Mouse (Mus musculus): Measurements from ENCODE around the gene Fnip2. TPM values are rescaled to one million over a fixed set of nuclear protein-coding genes. Genes with fewer than 3 reads are reported as not detected.
A peak's percentile ranks its signal among the peaks of the same experiment; 100 is the strongest.

Fnip2 gene
- polyA plus RNA-seq, 1 experiment, result 10.2 TPM

DNA sequence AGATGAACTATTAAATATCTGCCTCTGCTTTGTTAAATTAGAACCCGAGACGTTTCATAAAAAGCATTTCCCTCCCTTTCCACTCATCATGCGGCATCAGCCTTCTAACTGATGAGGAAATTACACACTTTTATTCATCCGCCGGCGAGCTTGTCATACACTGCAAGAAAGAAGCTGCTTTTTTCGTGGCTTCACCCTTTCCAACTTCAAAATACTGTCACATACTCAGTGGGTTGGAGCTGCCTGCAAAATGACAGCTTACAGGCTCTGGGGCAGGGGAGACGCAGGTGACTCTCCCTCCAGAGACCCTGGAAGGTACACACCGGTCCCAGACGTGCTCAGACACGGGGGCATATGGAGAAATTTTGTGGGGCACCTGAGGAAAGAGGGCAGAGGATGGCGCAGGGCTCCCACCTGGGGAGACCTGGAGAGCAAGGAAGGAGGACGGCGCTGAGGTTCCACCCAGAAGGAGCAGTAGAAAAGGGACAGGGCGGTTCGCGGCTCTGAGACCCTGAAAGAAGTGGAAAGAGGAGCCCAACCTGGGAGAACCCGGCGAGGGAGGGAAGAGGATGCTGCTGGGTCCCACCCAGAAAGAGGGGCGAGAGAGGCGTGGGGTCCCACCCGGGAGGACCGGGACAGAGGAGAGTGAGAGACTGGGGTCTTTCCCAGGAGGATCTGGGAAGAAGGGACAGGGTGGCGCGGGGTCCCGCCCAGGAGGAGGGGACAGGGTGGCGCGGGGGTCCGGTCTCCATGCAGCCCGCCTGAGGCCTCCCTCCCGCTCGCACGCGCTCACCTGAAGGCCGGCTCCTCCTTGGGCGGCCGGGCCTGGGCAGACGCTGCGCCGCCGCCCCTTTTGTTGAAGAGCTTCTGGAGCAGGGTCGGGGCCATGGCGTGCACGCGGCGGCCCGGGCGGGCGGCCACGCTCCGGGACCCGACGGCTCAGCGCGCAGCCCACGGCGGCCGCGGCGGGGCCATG is 592 bp downstream of the Fnip2 start:
- Histone ChIP-seq H3K4me1 (ENCODE audit: control insufficient read depth, insufficient read depth, low read length) (peaks cover 4% of the 10 kb centered on the region), H3K4me3 (ENCODE audit: insufficient read depth, low read length) (peak overlapping the region; percentile 69), H3K27ac (ENCODE audit: insufficient read depth, low read length) (no peak overlapping the region)
- TF ChIP-seq CTCF (IDR thresholded peaks at IDR 0.05; ENCODE audit: extremely low read depth, insufficient read depth, low read length) (no peak), POLR2A (IDR thresholded peaks at IDR 0.05; ENCODE audit: extremely low read depth, insufficient read depth, low read length) (no peak)

DNA sequence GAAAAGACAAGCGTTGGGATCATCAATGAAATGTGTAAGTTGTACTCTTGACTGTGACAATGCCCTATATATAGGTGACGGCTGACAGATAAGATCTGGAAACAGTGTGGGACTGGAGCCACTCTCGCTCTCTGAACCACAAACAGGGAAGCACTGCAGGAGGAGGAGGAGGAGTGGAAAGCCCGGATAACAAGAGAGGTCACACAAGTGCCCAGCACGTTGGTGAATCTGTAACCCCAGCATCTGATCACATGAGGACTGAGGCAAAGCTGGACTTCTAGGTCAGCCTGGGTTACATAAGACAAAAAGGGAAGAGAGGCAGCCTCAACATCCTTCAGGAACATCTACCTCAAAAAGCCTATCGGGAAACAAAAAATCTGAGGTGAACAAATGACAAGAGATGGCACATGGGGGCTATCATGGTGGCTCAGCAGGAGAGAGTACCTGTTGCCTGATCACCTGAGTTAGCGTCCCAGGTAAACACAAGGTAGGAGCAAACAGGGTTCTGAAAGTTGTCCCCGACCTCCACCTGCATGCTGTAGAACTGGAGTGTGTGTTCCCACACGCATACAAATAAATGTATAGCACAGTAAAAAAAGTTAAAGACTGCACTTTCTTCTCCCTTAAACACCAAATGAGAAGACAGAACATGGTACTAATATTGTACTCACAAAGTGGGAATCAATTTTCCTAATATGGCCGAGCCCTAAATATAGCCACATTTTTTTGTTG is 2.6 kb downstream of the Fnip2 start:
- TF ChIP-seq POLR2A (IDR thresholded peaks at IDR 0.05; ENCODE audit: extremely low read depth, insufficient read depth, low read length) (no peak), CTCF (IDR thresholded peaks at IDR 0.05; ENCODE audit: extremely low read depth, insufficient read depth, low read length) (no peak)
- Histone ChIP-seq H3K27ac (ENCODE audit: insufficient read depth, low read length) (no peak overlapping the region), H3K4me1 (ENCODE audit: control insufficient read depth, insufficient read depth, low read length) (peaks cover 4% of the 10 kb centered on the region), H3K4me3 (ENCODE audit: insufficient read depth, low read length) (no peak overlapping the region)

GRCm38 (mm10) chr3:79563511-79563910 is 4.1 kb downstream of the Fnip2 start:
- no peak overlapping the region for H3K27ac ChIP-seq (ENCODE audit: insufficient read depth, low read length)
- TF ChIP-seq POLR2A (IDR thresholded peaks at IDR 0.05; ENCODE audit: extremely low read depth, insufficient read depth, low read length) (no peak), CTCF (IDR thresholded peaks at IDR 0.05; ENCODE audit: extremely low read depth, insufficient read depth, low read length) (no peak)
- H3K4me1 ChIP-seq (ENCODE audit: control insufficient read depth, insufficient read depth, low read length), result peaks cover 7% of the 10 kb centered on the region
- no peak overlapping the region for H3K4me3 ChIP-seq (ENCODE audit: insufficient read depth, low read length)

DNA sequence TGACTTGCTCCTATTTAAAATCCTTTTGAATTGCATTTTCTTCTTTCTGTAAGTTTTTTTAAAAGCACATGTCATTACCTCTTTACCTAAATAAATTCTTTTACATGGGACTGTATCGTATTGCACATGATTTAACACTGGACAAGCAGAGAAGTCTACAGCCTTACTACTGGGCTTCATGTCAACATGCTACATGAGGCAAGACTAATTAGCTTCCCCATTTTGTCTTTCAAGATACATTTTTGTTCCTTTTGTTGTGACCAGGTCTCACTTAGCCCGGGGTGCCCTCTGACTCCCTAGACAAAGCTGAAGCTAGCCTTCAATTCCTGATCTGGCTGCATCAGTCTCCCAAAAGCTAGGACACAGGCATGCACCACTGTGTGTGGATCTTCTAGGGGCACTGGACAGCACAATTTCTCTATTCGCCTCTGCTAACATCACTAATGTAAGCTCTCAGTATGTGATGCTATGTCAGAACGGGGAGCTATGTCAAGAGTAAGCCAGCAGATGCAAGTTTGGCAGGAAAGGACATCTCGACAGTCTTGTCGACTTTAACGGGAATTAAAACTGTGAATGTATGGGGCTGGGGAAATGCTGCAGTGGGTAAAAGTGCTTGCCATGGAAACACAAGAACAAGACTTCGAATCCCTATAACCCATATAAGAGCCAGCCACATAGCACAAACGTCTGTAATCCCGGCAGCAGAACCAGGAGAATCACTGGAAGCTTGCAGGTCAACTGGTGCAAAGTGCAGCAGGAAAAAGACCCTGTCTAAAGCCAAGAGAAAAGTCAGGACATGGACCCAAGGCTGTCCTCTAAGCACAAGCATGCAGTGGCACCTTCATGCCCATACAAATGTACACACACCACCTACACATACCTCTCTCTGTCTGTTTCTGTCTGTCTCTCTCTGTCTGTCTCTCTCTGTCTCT is 5.5 kb downstream of the Fnip2 start:
- H3K27ac ChIP-seq (ENCODE audit: insufficient read depth, low read length), result no peak overlapping the region

GRCm38 (mm10) chr3:79560555-79560954 is 7.0 kb downstream of the Fnip2 start:
- H3K27ac ChIP-seq (ENCODE audit: insufficient read depth, low read length), result no peak overlapping the region
- no peak for TF ChIP-seq POLR2A (IDR thresholded peaks at IDR 0.05; ENCODE audit: extremely low read depth, insufficient read depth, low read length)
- TF ChIP-seq CTCF (IDR thresholded peaks at IDR 0.05; ENCODE audit: extremely low read depth, insufficient read depth, low read length), result no peak
- H3K4me1 ChIP-seq (ENCODE audit: control insufficient read depth, insufficient read depth, low read length), result peaks cover 3% of the 10 kb centered on the region; the same call in 1 of the 2 replicates
- H3K4me3 ChIP-seq (ENCODE audit: insufficient read depth, low read length), result no peak overlapping the region

More for the DNA sequence above, 5.5 kb downstream of the Fnip2 start:
- TF ChIP-seq POLR2A (IDR thresholded peaks at IDR 0.05; ENCODE audit: extremely low read depth, insufficient read depth, low read length) (no peak), CTCF (IDR thresholded peaks at IDR 0.05; ENCODE audit: extremely low read depth, insufficient read depth, low read length) (no peak)
- Histone ChIP-seq H3K4me1 (ENCODE audit: control insufficient read depth, insufficient read depth, low read length) (peaks cover 7% of the 10 kb centered on the region), H3K4me3 (ENCODE audit: insufficient read depth, low read length) (no peak overlapping the region)

- peaks cover 3% of the 10 kb centered on the region; the same call in 1 of the 2 replicates for H3K4me1 ChIP-seq (ENCODE audit: control insufficient read depth, insufficient read depth, low read length)
- TF ChIP-seq CTCF (IDR thresholded peaks at IDR 0.05; ENCODE audit: extremely low read depth, insufficient read depth, low read length) (no peak), POLR2A (IDR thresholded peaks at IDR 0.05; ENCODE audit: extremely low read depth, insufficient read depth, low read length) (no peak)
- H3K4me3 ChIP-seq (ENCODE audit: insufficient read depth, low read length), result no peak overlapping the region
- H3K27ac ChIP-seq (ENCODE audit: insufficient read depth, low read length), result peak overlapping the region; percentile 19; the same call in 1 of the 2 replicates
Observed at GRCm38 (mm10) chr3:79559773-79560045, 7.9 kb downstream of the Fnip2 start.

DNA sequence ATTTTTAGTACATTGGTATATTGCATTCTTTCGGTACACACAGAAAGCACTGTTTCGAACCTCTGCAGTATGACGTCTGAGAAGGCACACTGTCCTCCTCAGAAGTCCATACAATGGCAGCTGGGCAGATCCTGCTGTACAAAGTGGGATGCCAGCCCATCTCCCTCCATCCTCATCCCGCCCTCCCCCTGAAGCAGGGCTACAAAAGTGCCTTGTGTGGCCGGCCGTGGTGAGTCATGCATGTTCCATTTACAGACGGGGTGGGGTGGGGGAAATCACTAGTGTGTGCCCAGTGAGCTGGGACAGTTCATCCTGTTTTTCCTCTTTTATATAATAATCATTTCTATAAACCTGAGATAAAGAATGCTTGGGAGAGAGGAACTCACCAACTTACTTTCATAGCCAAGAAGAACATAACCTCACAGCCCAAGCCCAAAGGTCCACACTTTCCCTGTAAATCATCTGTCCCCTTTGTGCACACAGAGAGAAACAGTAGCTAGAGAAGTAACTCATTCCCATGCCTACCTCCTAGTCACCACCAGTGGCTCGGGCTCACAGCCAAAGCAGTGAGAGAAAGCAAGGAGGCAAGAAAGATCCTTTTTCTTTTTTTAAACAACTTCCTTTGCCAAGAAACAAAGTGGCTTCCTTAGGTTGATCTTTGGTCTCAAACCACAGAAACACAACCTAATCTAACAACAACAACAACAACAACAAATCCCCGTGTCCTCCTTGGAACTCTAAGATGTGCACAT is 8.4 kb downstream of the Fnip2 start:
- Histone ChIP-seq H3K27ac (ENCODE audit: insufficient read depth, low read length) (peak overlapping the region; percentile 23; the same call in 1 of the 2 replicates), H3K4me1 (ENCODE audit: control insufficient read depth, insufficient read depth, low read length) (peaks cover 3% of the 10 kb centered on the region; the same call in 1 of the 2 replicates), H3K4me3 (ENCODE audit: insufficient read depth, low read length) (no peak overlapping the region)
- TF ChIP-seq CTCF (IDR thresholded peaks at IDR 0.05; ENCODE audit: extremely low read depth, insufficient read depth, low read length) (no peak), POLR2A (IDR thresholded peaks at IDR 0.05; ENCODE audit: extremely low read depth, insufficient read depth, low read length) (no peak)

- TF ChIP-seq POLR2A (IDR thresholded peaks at IDR 0.05; ENCODE audit: extremely low read depth, insufficient read depth, low read length) (no peak), CTCF (IDR thresholded peaks at IDR 0.05; ENCODE audit: extremely low read depth, insufficient read depth, low read length) (no peak)
- Histone ChIP-seq H3K4me3 (ENCODE audit: insufficient read depth, low read length) (no peak overlapping the region), H3K27ac (ENCODE audit: insufficient read depth, low read length) (no peak overlapping the region), H3K4me1 (ENCODE audit: control insufficient read depth, insufficient read depth, low read length) (peaks cover 3% of the 10 kb centered on the region; the same call in 1 of the 2 replicates)
Observed at GRCm38 (mm10) chr3:79555061-79555460, 12.5 kb downstream of the Fnip2 start.
